ENCODE assay signal across 19 mouse cellular contexts in genomic region chr7:80575750-80576149, GRCm38 (mm10). TPM values are rescaled to one million over a fixed set of nuclear protein-coding genes. Genes with fewer than 3 reads are reported as not detected.
DNase-seq lines count a peak whose midpoint lies in the region; ATAC-seq and TF ChIP-seq lines count a peak whose summit lies in the region.
"Had no signal": no experiment of that assay in that cellular context is flagged by ENCODE, and none has a peak within 500 bp of the region (broad histone marks: within the 10 kb centered on the region; RNA-seq: fewer than 3 reads in every experiment).

No protein-coding gene starts in this region.

- DNase-seq in lung, postnatal 0 days (ENCODE audit: low spot score): peak; percentile 64
- DNase-seq in lung, postnatal 25 days (ENCODE audit: low spot score): no peak
- peak; percentile 21 for DNase-seq in A20 (ENCODE audit: low read depth, low spot score)
- peak; percentile 63 for DNase-seq in T-cell, adult 2 months (ENCODE audit: low spot score)
- DNase-seq in right cerebral cortex, postnatal 14 days: no peak
- no peak for DNase-seq in cerebellum, adult 8-10 months
- DNase-seq: cerebellum, adult 11 months; heart, adult 18-20 months; kidney, adult 2 months; kidney, postnatal 25 days; layer of hippocampus, adult 9-11 months; liver; right cerebral cortex, postnatal 25 days had no signal

- no peaks in the 10 kb centered on the region for H3K27me3 ChIP-seq in lung, postnatal 0 days (replicated peaks; ENCODE audit: insufficient read depth, low read length)
- H3K27me3 ChIP-seq in midbrain, embryonic 16.5 days (ENCODE audit: control insufficient read depth, insufficient read depth, low read depth, low read length): no peaks in the 10 kb centered on the region
- H3K27me3 ChIP-seq: embryonic facial prominence, embryonic 13.5 days; hindbrain, embryonic 15.5 days; lung, embryonic 15.5 days had no signal

- no peak overlapping the region for H3K4me3 ChIP-seq in lung, postnatal 0 days (ENCODE audit: low read depth, low read length)
- H3K4me3 ChIP-seq in midbrain, embryonic 16.5 days (ENCODE audit: low read depth, low read length): no peak overlapping the region
- H3K4me3 ChIP-seq: embryonic facial prominence, embryonic 13.5 days; hindbrain, embryonic 15.5 days; lung, embryonic 15.5 days; midbrain, embryonic 10.5 days had no signal

- H3K4me1 ChIP-seq in lung, postnatal 0 days (ENCODE audit: insufficient read depth, low read depth, low read length): no peaks in the 10 kb centered on the region
- no peaks in the 10 kb centered on the region; the same call in 1 of the 2 replicates for H3K4me1 ChIP-seq in midbrain, embryonic 16.5 days (ENCODE audit: control insufficient read depth, insufficient read depth, low read length)
- H3K4me1 ChIP-seq: midbrain, embryonic 10.5 days had no signal

- no peak overlapping the region for H3K9ac ChIP-seq in lung, postnatal 0 days (replicated peaks; ENCODE audit: low read depth)
- no peak overlapping the region for H3K9ac ChIP-seq in midbrain, embryonic 16.5 days (ENCODE audit: low read depth, low read length)
- H3K9ac ChIP-seq: embryonic facial prominence, embryonic 13.5 days; hindbrain, embryonic 15.5 days; lung, embryonic 15.5 days had no signal

- H3K36me3 ChIP-seq in lung, postnatal 0 days (ENCODE audit: insufficient read depth, low read length): no peaks in the 10 kb centered on the region
- no peaks in the 10 kb centered on the region for H3K36me3 ChIP-seq in midbrain, embryonic 16.5 days (ENCODE audit: control insufficient read depth, insufficient read depth, low read length)
- H3K36me3 ChIP-seq: embryonic facial prominence, embryonic 13.5 days; hindbrain, embryonic 15.5 days; lung, embryonic 15.5 days; midbrain, embryonic 10.5 days had no signal

- TF ChIP-seq EP300 in lung, postnatal 0 days (IDR thresholded peaks at IDR 0.05): no peak

- ATAC-seq in lung, postnatal 0 days: peak; percentile 54; the same call in 1 of the 2 replicates
- ATAC-seq in megakaryocyte, adult 5-6 weeks (ENCODE audit: poor library complexity, severe bottlenecking): peak; percentile 77
- ATAC-seq in midbrain, embryonic 16.5 days: no peak

- WGBS in lung, postnatal 0 days: 42% methylated on average over 9 of the region's 9 CpGs
- WGBS in midbrain, embryonic 16.5 days: 90% methylated on average over 9 of the region's 9 CpGs

- no peak overlapping the region for H3K27ac ChIP-seq in lung, postnatal 0 days (ENCODE audit: low read length)
- no peak overlapping the region for H3K27ac ChIP-seq in midbrain, embryonic 16.5 days (ENCODE audit: low read length)
- H3K27ac ChIP-seq: embryonic facial prominence, embryonic 13.5 days; hindbrain, embryonic 15.5 days; lung, embryonic 15.5 days; midbrain, embryonic 10.5 days had no signal

- no peaks in the 10 kb centered on the region for H3K9me3 ChIP-seq in lung, postnatal 0 days (ENCODE audit: low read length)
- no peaks in the 10 kb centered on the region for H3K9me3 ChIP-seq in midbrain, embryonic 16.5 days (replicated peaks; ENCODE audit: control insufficient read depth, low read length, poor library complexity, severe bottlenecking)
- H3K9me3 ChIP-seq: embryonic facial prominence, embryonic 13.5 days; hindbrain, embryonic 15.5 days; lung, embryonic 15.5 days; midbrain, embryonic 10.5 days had no signal

- H3K4me2 ChIP-seq in lung, postnatal 0 days (replicated peaks; ENCODE audit: low read depth, low read length): no peak overlapping the region
- no peak overlapping the region for H3K4me2 ChIP-seq in midbrain, embryonic 16.5 days (ENCODE audit: low read length)
- H3K4me2 ChIP-seq: embryonic facial prominence, embryonic 13.5 days; hindbrain, embryonic 15.5 days; lung, embryonic 15.5 days had no signal

- TF ChIP-seq CTCF in lung, postnatal 0 days (IDR thresholded peaks at IDR 0.05): no peak

RNA-seq across cellular contexts. Expression of gene Blm, which starts 40.8 kb away (rescaled TPM):
- polyA plus RNA-seq in lung, postnatal 0 days (2015; fragmentation: Nextera tagmentation; extraction: Ambion mirVana): 2.4 and 2.5 TPM in 2 replicates
- total RNA-seq in megakaryocyte, adult 5-6 weeks (2015): 38.8 and 45.4 TPM in 2 replicates
- 27.1 and 30.9 TPM in 2 replicates for total RNA-seq in megakaryocyte, adult 5-6 weeks (2017)
- polyA plus RNA-seq in midbrain, embryonic 16.5 days (2015; fragmentation: Nextera tagmentation; extraction: Ambion mirVana): 6.8 and 8.7 TPM in 2 replicates

Comparison
In these comparisons a context has a peak if more than half of its experiments do, and no peak if none do; other contexts are left out.
1. DNase-seq: peak in lung, postnatal 0 days (single experiment), A20 (single experiment) and T-cell, adult 2 months (single experiment); none in lung, postnatal 25 days (single experiment), right cerebral cortex, postnatal 14 days (single experiment) and cerebellum, adult 8-10 months (single experiment).